Mouse (Mus musculus): ENCODE measurements around the gene Grsf1. TPM values are rescaled to one million over a fixed set of nuclear protein-coding genes. Genes with fewer than 3 reads are reported as not detected.

Gene Grsf1
- total RNA-seq, 2 experiments from 2014 or later, result 26.3 to 31.3 TPM

DNA sequence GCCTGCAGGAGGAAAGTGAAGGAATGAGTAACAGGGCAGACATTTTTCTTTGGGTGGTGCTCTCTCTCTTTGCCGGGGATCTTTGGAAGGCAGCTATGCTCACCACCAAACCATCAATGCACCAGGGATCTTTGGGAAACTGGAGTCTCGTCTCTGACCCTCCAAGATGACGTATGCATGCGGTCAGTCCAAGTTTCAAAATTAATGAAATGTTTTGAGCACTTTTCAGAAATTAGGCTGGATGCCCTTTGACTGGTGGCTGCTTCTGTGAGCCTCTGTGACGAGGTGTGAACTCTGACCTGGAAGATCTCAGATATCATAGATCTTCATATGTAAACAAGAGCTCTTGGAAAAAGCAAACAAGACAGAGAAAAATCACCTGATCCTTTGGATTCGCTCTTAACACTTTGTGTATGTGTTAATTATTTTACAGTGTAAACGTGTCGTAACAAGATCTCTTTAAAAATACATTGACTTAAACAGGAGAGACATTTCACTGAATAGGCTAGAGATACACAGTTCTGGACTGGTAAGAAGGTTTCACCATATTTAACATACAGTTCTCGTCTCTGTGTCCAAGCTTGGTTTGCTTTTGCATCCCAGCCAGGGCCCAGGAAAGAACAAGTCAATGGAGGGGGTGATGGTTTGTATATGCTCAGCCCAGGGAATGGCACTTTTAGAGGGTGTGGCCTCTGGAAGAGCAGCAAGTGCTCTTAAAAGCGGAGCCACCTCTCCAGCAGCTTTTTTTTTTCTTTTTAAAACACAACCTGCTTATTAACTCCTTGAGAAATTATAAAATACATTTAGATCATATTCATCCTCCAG, 14.9 kb upstream of the Grsf1 start:
- no peak for ATAC-seq (replicated peaks; ENCODE audit: low FRiP score, poor library complexity, severe bottlenecking)

- ATAC-seq (replicated peaks; ENCODE audit: low FRiP score, poor library complexity, severe bottlenecking), result peak; percentile 63; the same call in 1 of the 2 replicates
Measured at GRCm38 (mm10) chr5:88689279-88689938, 13.4 kb upstream of the Grsf1 start.

- ATAC-seq (replicated peaks; ENCODE audit: low FRiP score, poor library complexity, severe bottlenecking), result peak; percentile 33; the same call in 1 of the 2 replicates
Measured at GRCm38 (mm10) chr5:88688583-88689187, 12.7 kb upstream of the Grsf1 start.

DNA sequence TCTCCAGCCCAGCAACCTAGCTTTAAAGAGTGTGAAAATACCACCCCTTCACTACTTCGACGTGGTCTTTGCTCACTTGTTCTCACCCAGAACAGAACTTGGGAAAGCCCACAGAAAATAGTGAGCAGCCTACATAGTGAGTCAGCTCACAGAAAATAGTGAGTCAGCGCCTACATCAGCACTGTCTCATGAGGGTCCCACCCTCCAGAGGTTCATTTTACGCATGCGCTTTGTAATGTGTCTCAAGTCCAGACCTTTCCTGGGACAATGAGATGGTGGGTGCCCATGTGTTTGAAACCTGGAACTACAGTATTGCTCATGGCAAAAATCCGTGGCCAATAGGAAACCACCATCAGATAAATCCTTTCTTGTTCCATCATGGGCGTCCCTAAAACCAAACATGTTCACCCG, 12.0 kb upstream of the Grsf1 start:
- ATAC-seq (replicated peaks; ENCODE audit: low FRiP score, poor library complexity, severe bottlenecking), result no peak

- ATAC-seq (replicated peaks; ENCODE audit: low FRiP score, poor library complexity, severe bottlenecking), result no peak
Measured at GRCm38 (mm10) chr5:88685745-88686299, 9.9 kb upstream of the Grsf1 start.

GRCm38 (mm10) chr5:88685306-88685705, 9.3 kb upstream of the Grsf1 start:
- ATAC-seq (replicated peaks; ENCODE audit: low FRiP score, poor library complexity, severe bottlenecking), result no peak

DNA sequence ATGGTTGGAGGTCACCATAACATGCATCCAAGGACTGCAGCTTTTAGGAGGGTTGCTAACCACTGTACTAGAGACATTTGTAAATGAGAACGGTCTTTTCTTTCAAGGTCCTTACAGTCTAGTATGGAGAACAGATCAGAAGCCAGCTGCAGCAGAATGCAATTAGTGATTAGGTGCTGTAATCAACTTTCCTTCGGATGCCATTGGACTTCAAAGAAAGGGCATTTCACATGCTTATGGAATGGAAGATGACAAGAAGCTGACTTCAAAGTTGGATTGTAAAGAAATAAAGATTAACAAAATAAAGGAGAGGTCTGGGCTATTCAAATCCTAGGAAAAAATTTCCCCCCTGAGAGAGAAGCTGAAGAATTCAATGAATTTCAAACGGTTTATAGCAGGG, 8.3 kb upstream of the Grsf1 start:
- no peak for ATAC-seq (replicated peaks; ENCODE audit: low FRiP score, poor library complexity, severe bottlenecking)

GRCm38 (mm10) chr5:88683706-88684105, 7.7 kb upstream of the Grsf1 start:
- ATAC-seq (replicated peaks; ENCODE audit: low FRiP score, poor library complexity, severe bottlenecking), result no peak

DNA sequence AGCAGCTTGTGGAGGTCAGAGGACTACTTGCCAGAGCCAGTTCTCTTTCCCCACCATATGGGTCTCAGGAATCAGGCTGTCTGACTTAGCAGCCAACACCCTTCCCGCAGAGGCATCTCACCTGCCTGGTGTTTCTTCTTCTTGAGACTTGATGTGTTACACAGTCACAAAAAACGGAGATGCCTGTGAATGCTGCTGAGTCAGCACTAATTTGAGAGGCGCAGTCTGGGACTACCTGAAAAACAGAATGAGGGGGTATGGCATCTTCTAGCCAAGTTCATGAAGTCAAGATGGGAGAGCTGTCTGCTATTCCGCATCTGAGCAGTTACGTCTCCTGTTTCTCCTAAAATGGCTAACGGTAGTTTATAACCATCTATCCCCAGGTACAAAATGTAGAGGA, 4.6 kb upstream of the Grsf1 start:
- no peak for ATAC-seq (replicated peaks; ENCODE audit: low FRiP score, poor library complexity, severe bottlenecking)

GRCm38 (mm10) chr5:88679341-88679740, 3.4 kb upstream of the Grsf1 start:
- ATAC-seq (replicated peaks; ENCODE audit: low FRiP score, poor library complexity, severe bottlenecking), result no peak

DNA sequence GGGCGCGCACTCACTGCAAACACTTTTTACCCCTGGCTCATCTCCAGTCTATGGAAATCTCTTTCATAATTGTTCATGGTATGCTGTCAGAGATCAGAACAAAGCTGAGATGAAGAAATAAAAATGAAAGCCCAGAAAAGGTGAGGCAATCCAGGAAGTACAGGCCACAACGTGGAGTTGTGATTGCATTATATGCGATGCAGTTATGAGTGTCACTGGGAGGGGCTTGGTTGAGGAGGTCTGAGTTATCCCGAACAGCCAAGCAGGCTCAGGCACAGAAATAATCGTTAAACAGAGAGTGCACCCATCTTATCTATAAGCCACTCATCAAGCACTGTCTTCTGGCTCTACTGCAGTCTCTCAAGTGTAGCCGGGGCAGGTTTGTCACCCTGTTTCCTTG, 3.0 kb upstream of the Grsf1 start:
- no peak for ATAC-seq (replicated peaks; ENCODE audit: low FRiP score, poor library complexity, severe bottlenecking)

GRCm38 (mm10) chr5:88674703-88675442, 1.1 kb downstream of the Grsf1 start:
- ATAC-seq (replicated peaks; ENCODE audit: low FRiP score, poor library complexity, severe bottlenecking), result peak; percentile 47

DNA sequence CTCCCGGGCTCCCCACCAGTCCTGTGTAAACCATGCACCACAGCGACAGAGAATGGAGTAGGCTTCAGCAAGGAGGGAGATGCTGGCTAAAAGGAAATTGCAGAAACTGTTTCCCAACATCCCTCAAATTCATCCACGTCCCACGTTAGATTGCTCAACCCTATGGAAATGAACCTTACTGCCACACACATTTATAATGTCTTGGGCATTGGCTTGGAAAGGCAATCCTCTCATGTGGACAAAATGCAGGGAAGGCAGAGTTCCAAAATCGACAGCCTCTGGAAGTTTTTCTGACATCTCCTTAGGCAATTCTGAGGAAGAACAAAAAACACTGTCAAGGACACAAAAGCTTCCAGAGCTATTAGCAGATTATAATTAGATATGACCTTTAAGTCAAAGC, 12.1 kb downstream of the Grsf1 start:
- ATAC-seq (replicated peaks; ENCODE audit: low FRiP score, poor library complexity, severe bottlenecking), result no peak

DNA sequence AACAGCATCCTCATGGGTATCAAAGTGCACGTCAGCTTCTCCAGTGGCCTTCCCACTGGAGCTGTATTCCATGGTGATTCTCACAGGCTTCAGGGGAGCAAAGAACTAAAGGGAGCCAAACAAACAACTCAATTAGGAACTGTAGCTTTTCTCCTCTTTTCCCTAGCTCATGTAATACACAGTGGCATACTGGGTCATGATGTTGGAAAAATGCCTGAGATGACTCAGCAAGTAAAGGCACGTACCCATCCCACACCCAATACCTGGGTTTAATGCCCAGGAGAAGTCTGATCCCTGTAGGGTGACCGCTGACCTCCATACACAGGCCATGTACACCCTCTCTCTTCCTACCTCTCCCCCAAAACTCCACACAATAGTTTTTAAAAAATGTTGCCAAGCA, 12.8 kb downstream of the Grsf1 start:
- ATAC-seq (replicated peaks; ENCODE audit: low FRiP score, poor library complexity, severe bottlenecking), result no peak

DNA sequence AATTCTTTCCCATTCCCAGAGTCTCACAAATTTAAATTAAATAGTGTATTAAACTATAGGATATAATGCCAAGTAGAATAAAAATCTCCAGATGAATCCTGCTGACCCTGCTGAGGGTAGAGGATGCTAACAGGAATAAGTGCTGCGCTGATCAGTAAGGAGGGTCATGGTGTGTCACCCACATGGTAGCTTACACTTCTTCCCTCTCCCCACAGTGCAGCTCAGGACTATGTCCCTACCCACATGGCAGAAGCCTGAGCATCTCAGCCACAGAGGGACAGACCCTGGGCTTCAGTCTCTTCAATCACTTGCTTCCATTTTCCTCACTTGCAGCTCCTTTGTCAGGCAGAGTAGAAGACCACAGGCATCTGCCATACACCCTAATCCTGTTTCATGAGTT, 18.1 kb downstream of the Grsf1 start:
- ATAC-seq (replicated peaks; ENCODE audit: low FRiP score, poor library complexity, severe bottlenecking), result no peak

DNA sequence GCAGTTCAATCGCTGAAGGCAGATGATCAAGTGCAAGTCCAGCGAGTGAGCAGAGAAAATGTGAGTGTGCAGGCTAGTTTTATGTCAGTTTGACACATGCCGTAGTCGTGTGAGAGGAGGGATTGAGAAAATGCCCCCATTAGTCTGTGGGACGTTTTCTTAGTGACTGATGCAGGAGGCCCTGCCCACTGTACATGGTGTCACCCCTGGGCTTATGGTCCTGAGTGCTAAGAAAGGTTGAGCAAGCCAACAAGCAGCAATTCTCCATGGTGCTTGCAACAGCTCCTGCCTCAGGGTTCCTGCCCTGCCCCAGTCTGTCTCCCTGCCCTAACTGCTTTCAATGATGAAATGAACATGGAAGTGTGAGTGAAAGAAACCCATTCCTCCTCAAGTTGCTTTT, 23.4 kb downstream of the Grsf1 start:
- no peak for ATAC-seq (replicated peaks; ENCODE audit: low FRiP score, poor library complexity, severe bottlenecking)

DNA sequence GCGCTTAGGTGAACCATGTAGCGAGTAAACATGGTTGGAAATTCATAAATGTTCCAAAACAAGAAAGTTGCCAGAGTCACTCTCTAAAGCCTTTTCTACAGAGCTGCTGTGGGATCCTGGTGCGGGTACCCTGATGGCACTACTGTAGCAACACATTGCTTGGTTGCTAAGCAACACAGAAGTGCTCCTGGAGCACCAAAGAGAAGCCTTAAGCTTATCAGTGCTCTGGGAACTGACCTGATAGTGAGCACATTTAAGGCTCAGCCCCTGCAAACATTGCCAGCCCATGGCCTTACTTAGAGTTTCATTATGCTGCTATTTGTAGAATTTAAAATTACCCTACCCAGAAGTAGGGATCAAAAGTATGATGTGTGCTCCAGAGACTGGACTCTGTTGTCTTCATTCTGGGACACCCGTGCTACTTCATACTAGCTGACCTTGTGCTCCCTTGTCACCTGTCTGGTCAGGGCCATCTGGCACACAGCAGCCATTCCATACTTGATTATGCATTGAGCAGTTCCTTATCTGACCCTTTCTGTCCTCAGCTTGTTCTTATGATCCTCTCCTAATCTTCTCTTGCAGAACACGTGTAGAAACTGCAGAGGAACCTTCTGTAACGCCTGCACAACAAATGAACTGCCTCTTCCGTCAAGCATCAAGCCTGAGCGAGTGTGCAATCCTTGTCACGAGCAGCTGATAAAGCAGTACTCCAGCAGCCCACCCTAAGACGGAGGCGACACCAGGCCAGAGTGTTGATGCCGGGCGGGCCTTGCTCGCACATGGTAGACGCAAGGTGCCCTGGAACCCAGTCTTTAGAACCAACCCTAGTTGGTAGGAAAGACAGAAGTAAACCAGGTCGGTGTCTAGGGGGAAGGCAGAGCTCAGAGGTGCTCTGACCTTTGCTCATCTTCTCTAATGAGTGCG, 26.5 kb downstream of the Grsf1 start:
- no peak for ATAC-seq (replicated peaks; ENCODE audit: low FRiP score, poor library complexity, severe bottlenecking)

DNA sequence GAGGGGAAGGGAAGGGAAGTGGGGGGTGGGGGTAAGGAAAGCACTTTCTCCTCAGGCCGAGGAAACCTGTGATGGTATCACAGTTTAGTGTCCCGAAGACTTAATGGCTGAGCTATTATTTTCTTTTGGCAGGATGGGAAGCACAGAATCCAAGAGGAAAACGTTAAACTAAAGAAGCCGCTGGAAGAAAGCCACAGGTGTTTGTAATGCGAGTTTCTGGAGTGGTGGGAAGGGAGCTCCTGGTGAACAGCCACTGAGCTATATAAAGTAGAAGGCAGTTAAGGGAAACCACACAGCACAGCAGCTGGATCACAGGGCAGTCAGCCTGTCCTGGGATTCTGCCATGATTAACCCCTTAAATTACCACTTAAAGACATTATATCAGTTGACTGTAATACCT, 30.6 kb downstream of the Grsf1 start:
- no peak for ATAC-seq (replicated peaks; ENCODE audit: low FRiP score, poor library complexity, severe bottlenecking)

- no peak for ATAC-seq (replicated peaks; ENCODE audit: low FRiP score, poor library complexity, severe bottlenecking)
Measured at GRCm38 (mm10) chr5:88644901-88645300, 31.1 kb downstream of the Grsf1 start.

Data from erythroblast, adult 5-6 weeks (primary cell).